Mouse (Mus musculus): ENCODE measurements around the gene Il1rl2.
A peak's percentile ranks its signal among the peaks of the same experiment; 100 is the strongest.

Gene Il1rl2

GRCm38 (mm10) chr1:40325711-40326327 lies 1.4 kb downstream of the Il1rl2 start:
- DNase-seq, result no peak

DNA sequence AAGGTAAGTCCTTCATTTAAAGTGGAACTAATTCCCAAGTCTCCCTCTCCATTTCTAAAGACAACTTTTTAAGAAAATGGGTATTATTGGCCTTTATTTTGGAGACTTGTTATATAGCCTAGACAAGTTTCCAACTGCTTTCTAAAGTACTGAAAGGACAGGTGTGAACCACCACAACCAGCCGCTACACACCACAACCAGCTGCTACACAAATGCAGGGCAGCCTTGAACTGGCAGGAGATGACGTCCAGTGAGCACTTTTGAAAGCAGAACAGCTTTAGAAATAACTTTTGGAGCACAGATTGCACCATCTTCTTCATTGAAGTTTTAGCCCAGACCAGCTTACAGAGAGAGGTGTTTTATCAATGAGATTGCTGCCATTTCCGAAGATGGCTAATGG lies 3.2 kb downstream of the Il1rl2 start:
- DNase-seq, result no peak

DNA sequence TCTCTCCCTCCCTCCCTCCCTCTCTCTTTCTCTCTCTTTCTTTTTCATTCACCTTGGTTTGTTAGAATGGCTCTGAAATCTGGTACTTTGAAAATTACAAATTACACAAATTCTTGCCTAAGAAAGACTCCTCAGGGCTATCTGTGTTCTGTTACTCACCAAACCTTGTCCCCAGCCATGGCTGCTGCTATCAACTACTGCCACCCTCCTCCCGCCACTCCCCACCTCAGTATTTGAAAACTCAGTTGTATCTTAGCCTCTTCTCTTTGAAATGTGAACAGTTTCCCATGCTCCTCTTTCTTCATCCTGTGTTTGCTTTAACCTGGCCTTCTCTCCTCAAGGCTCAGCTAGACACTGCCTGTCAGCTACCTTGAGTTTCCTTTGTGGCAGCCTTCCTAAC lies 5.1 kb downstream of the Il1rl2 start:
- DNase-seq, result no peak

DNA sequence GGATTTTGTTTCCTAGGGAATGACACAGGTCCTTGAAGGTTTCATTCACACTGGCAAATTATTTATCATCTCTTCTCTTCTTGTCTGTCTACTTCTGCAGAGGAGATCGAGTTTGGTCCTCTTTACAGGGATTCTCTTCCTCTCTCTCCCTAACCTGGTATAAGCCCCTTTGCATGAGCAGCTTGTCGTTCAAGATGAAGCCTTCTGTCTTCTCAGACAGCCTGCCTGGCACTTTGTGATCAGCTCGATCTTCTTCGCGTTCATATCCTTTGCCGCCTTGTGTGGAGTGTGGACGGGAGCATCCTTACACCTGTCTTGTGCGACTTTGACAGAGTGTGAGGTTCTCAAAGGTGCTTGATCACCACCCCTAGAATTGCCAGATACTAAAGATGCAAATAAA lies 5.8 kb downstream of the Il1rl2 start:
- no peak for DNase-seq

GRCm38 (mm10) chr1:40339346-40339745 lies 14.9 kb downstream of the Il1rl2 start:
- no peak for DNase-seq

GRCm38 (mm10) chr1:40340102-40340501 lies 15.7 kb downstream of the Il1rl2 start:
- no peak for DNase-seq

DNA sequence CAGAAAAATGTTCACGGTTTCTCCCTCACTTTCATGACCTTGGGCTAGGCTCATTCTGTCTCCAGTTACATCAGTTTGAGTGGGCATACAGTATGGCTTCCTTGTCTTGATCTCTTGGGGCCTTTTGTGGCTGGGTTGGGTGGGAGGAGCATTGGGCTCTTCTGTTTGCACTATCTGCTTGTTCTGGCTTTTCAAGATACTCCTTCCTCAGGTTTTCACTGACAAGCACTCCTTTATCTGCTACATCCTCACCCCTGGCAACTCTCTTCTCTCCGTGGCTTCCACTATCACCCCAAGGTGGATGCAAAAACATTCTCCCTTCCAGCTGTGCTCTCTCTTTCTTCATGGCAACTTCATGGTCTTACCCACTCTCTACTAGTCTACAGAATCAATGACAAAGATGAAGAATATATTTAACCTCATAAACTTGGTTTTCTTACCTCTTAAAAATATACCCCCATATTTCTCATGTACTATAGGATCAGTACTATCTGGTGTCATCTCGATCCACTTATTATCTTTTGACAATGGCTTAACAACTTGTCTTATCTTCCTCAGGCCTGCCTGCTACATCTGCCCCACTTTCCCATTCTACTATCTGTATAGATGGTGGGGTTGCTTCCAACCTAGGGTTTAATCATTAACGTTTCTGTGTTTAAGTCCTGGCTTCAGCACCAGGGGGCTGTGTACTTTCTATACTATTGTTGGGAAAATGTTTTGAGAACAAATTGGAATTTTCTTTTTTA lies 27.9 kb downstream of the Il1rl2 start:
- DNase-seq, result no peak

GRCm38 (mm10) chr1:40352904-40353286 lies 28.5 kb downstream of the Il1rl2 start:
- DNase-seq, result no peak

- no peak for DNase-seq
Observed at GRCm38 (mm10) chr1:40354665-40355064, 30.3 kb downstream of the Il1rl2 start.

DNA sequence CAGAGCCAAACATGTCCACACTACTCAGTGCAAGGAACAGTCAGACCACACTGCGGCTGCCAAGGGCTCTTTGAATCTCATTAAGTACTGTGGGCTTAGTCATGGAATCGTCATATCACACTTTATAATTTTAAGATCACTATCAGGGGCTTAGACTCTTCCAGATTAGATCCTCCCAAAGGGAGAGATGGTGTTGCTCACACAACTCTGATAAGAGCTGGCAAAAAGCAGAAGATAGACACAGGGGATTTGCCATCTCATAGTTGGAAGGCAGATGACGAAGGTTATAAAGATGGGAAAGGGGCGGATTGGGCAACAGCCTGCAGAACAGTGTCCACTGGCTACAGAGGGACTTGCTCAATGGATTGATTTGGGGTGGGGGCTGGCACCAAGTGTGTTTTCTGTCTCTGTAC lies 31.0 kb downstream of the Il1rl2 start:
- DNase-seq, result no peak

- no peak for DNase-seq
Observed at GRCm38 (mm10) chr1:40355904-40356521, 31.6 kb downstream of the Il1rl2 start.

DNA sequence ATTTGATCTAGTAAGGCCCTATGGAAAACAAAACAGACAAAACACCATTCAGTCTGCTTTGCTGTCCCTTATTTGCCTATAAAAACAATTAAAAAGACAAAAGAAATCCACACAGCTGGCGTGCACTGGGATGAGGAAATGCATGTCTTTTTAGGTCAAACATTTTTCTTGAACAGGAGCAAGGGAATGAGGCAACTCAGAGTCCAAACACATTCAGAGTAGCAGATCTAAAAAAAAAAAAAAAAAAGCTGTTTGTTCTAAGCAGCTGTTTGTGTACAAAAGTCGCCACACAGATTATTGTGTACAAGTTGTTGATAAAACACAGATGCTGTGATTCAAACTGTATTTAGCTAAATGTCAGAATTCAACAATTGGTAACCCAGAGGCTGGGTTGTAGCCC lies 33.5 kb downstream of the Il1rl2 start:
- DNase-seq, result no peak

DNA sequence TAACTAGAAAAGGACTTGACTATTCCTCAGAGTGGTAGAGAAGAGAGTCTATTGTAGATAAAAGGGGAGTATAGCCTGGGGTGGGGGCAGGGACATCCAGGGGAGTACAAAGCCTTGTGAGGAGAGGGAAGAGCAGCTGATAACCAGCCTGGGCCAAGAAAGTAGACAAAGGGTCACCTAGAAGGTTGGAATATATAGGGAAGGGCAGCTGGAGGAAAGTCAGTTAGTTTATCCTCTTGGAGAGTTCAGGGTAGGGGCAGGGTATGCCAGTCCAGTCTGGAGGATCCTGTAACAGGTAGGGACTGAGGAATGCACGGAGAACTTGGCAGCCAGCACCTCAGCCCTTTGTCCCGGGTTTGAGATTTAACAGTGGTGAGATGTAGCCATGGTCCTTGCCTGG lies 33.9 kb downstream of the Il1rl2 start:
- no peak for DNase-seq

DNA sequence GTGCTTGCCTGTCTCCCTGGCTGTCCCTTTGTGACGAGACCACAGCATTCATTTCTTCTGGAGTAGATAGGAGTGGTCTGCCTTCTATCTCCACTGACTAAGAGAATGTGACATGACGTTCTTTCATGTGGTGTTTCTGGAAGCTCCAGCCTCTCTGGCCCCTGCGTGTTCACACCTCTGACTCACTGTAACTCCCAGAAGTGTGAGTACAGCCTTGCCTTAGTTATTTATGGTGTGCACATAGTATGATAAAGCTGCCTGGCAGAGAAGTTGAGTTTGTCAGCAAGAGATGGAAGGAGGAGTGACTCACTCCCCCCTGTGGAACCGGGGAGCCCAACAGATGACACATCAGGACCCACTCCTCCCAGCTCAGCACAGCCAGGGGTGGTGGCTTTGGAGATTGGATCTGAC lies 34.4 kb downstream of the Il1rl2 start:
- DNase-seq, result no peak

GRCm38 (mm10) chr1:40359731-40360130 lies 35.3 kb downstream of the Il1rl2 start:
- DNase-seq, result no peak

- no peak for DNase-seq
Observed at GRCm38 (mm10) chr1:40360969-40361368, 36.6 kb downstream of the Il1rl2 start.

- DNase-seq, result no peak
Observed at GRCm38 (mm10) chr1:40361596-40361995, 37.2 kb downstream of the Il1rl2 start.

GRCm38 (mm10) chr1:40362784-40363183 lies 38.4 kb downstream of the Il1rl2 start:
- no peak for DNase-seq

- DNase-seq, result no peak
Observed at GRCm38 (mm10) chr1:40372951-40373350, 48.5 kb downstream of the Il1rl2 start.

DNA sequence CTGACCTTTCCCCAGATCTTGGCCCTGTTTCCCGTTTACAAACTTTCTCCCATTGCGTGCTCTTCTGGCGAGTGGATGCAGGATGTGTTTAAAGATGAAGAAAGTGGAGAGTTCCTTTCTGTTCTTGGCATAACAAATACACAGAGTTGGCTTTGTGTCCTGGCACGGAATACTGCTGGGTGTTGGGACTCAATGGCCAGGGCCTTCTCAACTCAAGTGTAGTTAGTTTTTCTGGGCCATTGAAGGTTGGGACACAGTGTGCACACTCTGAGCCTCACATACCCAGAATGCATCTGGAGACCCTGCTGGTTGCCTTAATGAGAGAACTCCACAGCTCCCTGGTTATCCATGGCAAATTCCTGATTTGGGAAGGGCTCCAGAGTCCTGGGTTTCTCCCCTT lies 50.7 kb downstream of the Il1rl2 start:
- DNase-seq, result no peak

GRCm38 (mm10) chr1:40376745-40377144 lies 52.3 kb downstream of the Il1rl2 start:
- DNase-seq, result no peak

- DNase-seq, result peak; percentile 20
Observed at GRCm38 (mm10) chr1:40378794-40379193, 54.4 kb downstream of the Il1rl2 start.

- no peak for DNase-seq
Observed at GRCm38 (mm10) chr1:40380111-40380510, 55.7 kb downstream of the Il1rl2 start.

DNA sequence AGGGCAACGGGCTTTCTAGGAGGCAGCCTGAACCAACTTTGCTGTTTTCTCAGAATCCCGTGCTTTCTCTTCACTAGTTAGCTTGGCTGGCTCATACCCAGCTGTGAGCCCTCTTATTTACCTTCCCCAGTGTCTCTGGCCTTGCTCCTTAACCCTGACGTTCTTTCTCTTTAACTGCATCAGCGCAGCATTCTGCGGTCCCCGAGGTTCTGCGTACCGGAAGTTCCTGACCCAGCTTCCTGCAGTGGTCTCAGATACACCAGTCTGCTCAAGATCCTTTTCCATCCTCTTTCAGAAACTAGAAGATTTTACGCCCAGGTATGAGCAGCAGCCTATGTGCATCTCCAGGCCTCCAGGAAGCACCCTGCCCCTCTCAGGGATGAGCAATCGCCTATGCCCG lies 56.6 kb downstream of the Il1rl2 start:
- no peak for DNase-seq

Measured in cerebellum, adult 9-11 months (tissue).